Mouse (Mus musculus): ENCODE results near the gene Psmb10. TPM values are rescaled to one million over a fixed set of nuclear protein-coding genes. Genes with fewer than 3 reads are reported as not detected.

Psmb10 gene
- polyA plus RNA-seq, 1 experiment from 2014 or later: 25.8 TPM

DNA sequence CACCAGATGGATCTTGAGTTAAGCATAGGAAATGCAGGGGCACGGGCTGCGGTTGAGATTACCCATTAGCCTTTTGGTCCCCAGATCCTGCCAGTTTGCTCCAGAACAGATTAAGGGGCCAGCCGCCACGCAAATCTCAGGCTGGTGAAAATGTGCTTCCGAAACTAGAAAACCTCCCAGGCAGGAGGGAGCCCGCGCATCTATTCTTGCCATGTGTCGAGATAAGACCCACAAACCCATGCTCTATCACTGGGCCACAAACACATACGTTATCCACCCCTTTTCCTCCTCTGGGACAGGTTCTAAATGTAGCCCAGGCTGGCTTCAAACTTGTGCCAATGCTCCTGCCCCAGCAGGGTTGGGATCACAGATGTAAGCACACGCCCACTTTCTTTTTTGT lies 23.3 kb upstream of the Psmb10 start:
- Histone ChIP-seq H3K9me3 (no peaks in the 10 kb centered on the region), H3K9ac (replicated peaks) (no peak overlapping the region), H3K4me2 (replicated peaks) (no peak overlapping the region), H3K4me1 (peaks cover 9% of the 10 kb centered on the region; the same call in 1 of the 2 replicates), H3K27ac (replicated peaks) (no peak overlapping the region), H3K4me3 (no peak overlapping the region), H3K27me3 (peaks cover 27% of the 10 kb centered on the region), H3K36me3 (no peaks in the 10 kb centered on the region)
- no peak for ATAC-seq (ENCODE audit: low FRiP score, low read depth)
- WGBS: 85% methylated on average over 10 of the region's 10 CpGs

DNA sequence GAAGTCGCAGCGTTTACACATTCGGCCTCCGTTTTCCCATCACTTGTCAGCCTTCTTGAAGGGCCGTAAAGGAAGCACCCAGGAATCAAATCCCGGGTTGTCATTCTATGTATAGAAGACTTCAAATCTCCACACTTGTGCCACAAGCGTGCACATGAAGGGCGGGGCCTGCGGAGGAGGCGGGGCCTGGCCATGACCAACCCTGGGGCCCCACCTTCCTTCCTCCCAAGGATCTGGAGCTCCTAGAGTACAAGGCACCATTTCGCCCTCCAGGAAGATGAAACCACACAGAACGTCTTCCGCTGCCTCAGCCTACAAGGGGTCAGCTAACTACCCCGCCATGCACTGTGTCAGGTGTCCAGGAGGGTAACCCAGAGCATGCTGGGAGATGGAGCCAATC lies 22.9 kb upstream of the Psmb10 start:
- Histone ChIP-seq H3K4me1 (peaks cover 9% of the 10 kb centered on the region; the same call in 1 of the 2 replicates), H3K9me3 (no peaks in the 10 kb centered on the region), H3K4me3 (no peak overlapping the region), H3K4me2 (replicated peaks) (no peak overlapping the region), H3K9ac (replicated peaks) (no peak overlapping the region), H3K27me3 (peaks cover 23% of the 10 kb centered on the region), H3K27ac (replicated peaks) (no peak overlapping the region), H3K36me3 (no peaks in the 10 kb centered on the region)
- 78% methylated on average over 14 of the region's 14 CpGs for WGBS
- no peak for ATAC-seq (ENCODE audit: low FRiP score, low read depth)

DNA sequence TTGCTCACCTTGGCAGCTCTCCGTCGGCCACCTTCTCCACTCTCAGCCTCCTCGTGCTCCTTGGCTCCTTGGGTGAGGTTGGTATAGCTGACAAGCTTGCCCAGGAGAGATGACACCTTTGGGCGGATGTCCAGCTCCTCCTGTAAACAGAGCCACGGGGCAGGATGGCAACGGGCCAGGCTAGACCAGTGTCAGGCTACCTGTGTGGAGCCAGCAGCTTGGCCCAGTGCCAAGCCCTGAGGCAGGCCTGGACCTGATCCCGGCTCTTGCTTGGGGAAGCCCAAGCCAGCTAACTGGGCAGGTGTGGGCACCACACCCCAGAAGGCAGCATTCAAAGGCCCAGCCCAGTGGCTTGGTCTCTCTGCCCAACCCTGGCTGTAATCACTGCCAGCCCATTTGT lies 21.1 kb upstream of the Psmb10 start:
- Histone ChIP-seq H3K9me3 (no peaks in the 10 kb centered on the region), H3K36me3 (no peaks in the 10 kb centered on the region), H3K27ac (replicated peaks) (no peak overlapping the region), H3K4me3 (no peak overlapping the region), H3K9ac (replicated peaks) (no peak overlapping the region), H3K4me1 (no peaks in the 10 kb centered on the region), H3K4me2 (replicated peaks) (no peak overlapping the region), H3K27me3 (peaks cover 5% of the 10 kb centered on the region)
- no peak for ATAC-seq (ENCODE audit: low FRiP score, low read depth)
- 84% methylated on average over 7 of the region's 7 CpGs for WGBS

DNA sequence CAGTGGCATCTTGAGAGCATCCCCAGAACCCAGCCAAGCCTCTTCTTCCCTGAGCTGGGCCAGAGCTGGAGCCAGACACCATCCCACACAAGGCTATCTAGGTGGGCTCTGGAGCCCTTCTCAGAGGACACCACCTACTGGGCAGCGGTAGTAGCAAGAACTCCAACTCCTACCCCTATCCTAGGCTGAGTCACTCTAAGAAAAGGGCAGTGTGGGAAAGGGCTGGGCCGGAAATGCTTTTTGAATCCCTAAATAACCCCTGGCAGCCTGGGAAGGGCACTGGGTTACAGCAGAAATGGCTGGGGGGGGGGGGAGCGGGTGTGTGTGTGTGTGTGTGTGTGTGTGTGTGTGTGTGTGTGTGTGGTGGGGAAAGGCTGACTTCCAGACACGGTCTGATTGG lies 19.6 kb upstream of the Psmb10 start:
- 78% methylated on average over 2 of the region's 4 CpGs for WGBS
- Histone ChIP-seq H3K27me3 (no peaks in the 10 kb centered on the region), H3K9me3 (no peaks in the 10 kb centered on the region), H3K4me2 (replicated peaks) (no peak overlapping the region), H3K36me3 (no peaks in the 10 kb centered on the region), H3K9ac (replicated peaks) (no peak overlapping the region), H3K4me3 (no peak overlapping the region), H3K4me1 (no peaks in the 10 kb centered on the region), H3K27ac (replicated peaks) (no peak overlapping the region)
- no peak for ATAC-seq (ENCODE audit: low FRiP score, low read depth)

DNA sequence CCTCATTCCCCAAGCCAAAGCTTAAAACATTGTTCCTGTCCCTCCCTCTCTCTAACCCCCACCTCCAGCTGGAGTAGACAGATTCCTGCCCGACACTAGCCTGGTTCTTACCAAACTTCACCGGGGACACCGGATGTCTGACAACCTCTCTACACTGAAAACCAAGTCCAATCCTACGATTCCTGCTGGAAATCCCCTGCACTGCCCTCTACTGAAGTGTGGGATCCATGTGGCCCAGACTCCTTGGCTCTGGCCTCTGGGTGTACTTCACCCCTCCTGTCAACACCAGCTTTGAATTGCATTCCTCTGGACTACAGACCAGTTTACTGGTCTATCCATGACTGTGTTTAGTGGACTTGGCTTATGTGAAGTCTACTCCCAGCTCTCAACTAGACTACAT lies 18.3 kb upstream of the Psmb10 start:
- H3K9ac ChIP-seq (replicated peaks): no peak overlapping the region
- H3K36me3 ChIP-seq: no peaks in the 10 kb centered on the region
- H3K27me3 ChIP-seq: no peaks in the 10 kb centered on the region
- no peak overlapping the region for H3K27ac ChIP-seq (replicated peaks)
- H3K4me3 ChIP-seq: no peak overlapping the region
- no peak overlapping the region for H3K4me2 ChIP-seq (replicated peaks)
- no peaks in the 10 kb centered on the region for H3K9me3 ChIP-seq
- no peak for ATAC-seq (ENCODE audit: low FRiP score, low read depth)
- WGBS: 93% methylated on average over 4 of the region's 4 CpGs
- H3K4me1 ChIP-seq: no peaks in the 10 kb centered on the region

DNA sequence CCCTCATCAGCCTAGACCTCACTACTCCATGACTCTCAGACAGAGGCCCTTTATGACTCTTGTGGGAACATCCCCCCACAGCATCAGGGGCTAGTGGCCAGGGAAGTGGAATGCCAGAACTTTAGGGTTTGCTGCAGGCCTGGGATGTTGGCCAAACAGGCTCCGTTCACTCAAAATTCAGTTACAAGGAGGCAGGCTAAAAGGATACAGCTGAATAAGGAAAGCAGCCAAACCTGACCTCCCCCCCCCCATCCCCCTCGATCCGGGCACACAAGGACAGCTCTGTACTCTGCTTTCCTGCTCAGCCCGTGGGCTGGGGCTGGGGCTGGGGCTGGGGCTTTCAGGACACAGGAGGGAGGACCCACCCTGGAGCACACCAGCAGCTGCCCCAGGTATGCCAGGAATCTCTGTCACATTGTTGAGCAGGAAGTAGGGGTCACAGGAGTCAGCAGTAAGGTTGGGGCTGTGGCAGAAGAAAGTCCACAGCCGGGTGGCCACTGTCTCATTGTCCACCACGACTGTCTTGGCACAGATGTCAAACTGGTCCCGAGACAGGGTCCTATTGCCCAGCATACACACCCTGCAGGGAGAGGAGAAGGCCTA lies 12.9 kb upstream of the Psmb10 start:
- WGBS: 77% methylated on average over 7 of the region's 7 CpGs
- H3K4me3 ChIP-seq: no peak overlapping the region
- no peak for ATAC-seq (ENCODE audit: low FRiP score, low read depth)
- H3K4me1 ChIP-seq: no peaks in the 10 kb centered on the region
- H3K36me3 ChIP-seq: no peaks in the 10 kb centered on the region
- no peaks in the 10 kb centered on the region for H3K9me3 ChIP-seq
- H3K27ac ChIP-seq (replicated peaks): no peak overlapping the region
- H3K27me3 ChIP-seq: no peaks in the 10 kb centered on the region
- no peak overlapping the region for H3K9ac ChIP-seq (replicated peaks)
- no peak overlapping the region for H3K4me2 ChIP-seq (replicated peaks)

DNA sequence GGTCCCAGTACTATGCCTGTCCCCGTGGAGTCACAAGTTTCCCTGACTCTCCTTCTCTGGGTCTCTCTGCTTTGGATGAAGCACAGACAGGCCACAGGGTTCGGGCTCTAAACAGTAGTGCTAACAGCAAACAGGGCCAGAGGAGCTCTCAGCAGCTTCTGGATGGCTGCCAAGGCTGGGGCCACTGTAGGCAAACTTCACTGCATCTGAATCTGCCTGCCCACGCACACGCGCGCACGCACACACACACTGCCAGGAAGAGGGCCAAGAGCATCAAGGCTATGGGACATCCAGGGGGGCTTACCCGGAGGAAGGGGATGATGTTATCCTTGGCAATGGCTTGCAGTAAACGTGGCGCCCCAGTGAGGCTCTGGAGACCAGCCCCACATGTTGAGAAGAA lies 11.1 kb upstream of the Psmb10 start:
- no peak overlapping the region for H3K9ac ChIP-seq (replicated peaks)
- 90% methylated on average over 10 of the region's 10 CpGs for WGBS
- H3K27me3 ChIP-seq: no peaks in the 10 kb centered on the region
- H3K4me1 ChIP-seq: no peaks in the 10 kb centered on the region
- H3K4me2 ChIP-seq (replicated peaks): no peak overlapping the region
- 0 out of 2 replicates have a peak, but pooled peaks cover 5% of the 10 kb centered on the region for H3K36me3 ChIP-seq
- no peak overlapping the region for H3K4me3 ChIP-seq
- H3K27ac ChIP-seq (replicated peaks): no peak overlapping the region
- ATAC-seq (ENCODE audit: low FRiP score, low read depth): no peak
- H3K9me3 ChIP-seq: no peaks in the 10 kb centered on the region

DNA sequence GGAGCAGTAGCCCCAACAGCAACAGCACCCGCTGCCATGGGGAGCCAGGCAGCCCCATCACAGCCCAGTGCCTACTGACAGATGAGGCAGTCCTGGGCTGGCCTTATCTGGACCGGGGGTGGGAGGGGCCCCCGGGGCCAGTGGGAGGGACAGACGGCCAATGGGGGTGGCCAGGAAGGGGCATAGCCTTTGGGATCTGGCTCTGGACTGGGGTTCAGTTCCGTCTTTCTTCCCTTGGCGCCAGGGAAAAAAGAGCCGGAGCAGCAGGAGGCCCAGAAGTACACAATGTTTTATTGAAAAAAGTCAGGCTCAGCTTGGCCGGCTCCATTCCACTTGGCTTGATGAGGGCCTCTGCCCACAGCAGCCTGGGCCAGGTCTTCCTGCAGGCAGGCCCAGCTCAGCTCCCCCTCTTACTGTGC lies 5.1 kb upstream of the Psmb10 start, which contains the start of gene Lcat:
Gene Lcat (minus strand): TSS at position 62 of the 419 bp plus-strand sequence.
- Histone ChIP-seq H3K4me3 (no peak within 1 kb of the TSS), H3K9me3 (no peaks in the 10 kb centered on the region), H3K4me2 (replicated peaks) (no peak within 1 kb of the TSS), H3K27me3 (no peaks in the 10 kb centered on the region), H3K9ac (replicated peaks) (no peak within 1 kb of the TSS), H3K27ac (replicated peaks) (no peak within 1 kb of the TSS), H3K4me1 (peaks cover under 1% of the 10 kb centered on the region; the same call in 1 of the 2 replicates), H3K36me3 (0 out of 2 replicates have a peak, but pooled peaks cover 10% of the 10 kb centered on the region)
- no peak for ATAC-seq (ENCODE audit: low FRiP score, low read depth)
- WGBS: 72% methylated on average over 8 of the region's 8 CpGs

DNA sequence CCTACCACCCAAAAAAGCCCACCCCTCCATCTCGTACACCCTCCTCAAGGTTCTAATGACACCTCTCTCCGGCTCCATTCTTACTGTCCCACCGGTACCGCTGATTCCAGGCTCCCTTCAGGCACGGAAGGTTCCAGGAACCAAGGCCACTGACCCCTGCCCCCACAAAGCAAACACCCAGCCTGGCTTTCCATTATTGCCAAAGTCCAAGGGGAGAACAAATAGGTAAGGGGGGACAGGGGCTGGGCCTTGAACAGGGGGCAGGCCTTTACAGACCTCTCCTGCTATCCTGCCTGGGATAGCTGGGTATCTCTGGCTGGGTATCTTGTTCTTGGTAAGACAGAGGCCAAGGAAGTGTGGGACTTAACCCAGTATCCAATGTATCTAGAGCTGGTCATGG lies 4.3 kb upstream of the Psmb10 start:
- H3K4me3 ChIP-seq: no peak overlapping the region
- no peaks in the 10 kb centered on the region for H3K27me3 ChIP-seq
- H3K9me3 ChIP-seq: no peaks in the 10 kb centered on the region
- WGBS: 98% methylated on average over 5 of the region's 5 CpGs
- ATAC-seq (ENCODE audit: low FRiP score, low read depth): no peak
- no peak overlapping the region for H3K4me2 ChIP-seq (replicated peaks)
- H3K27ac ChIP-seq (replicated peaks): no peak overlapping the region
- H3K9ac ChIP-seq (replicated peaks): no peak overlapping the region
- 0 out of 2 replicates have a peak, but pooled peaks cover 10% of the 10 kb centered on the region for H3K36me3 ChIP-seq
- H3K4me1 ChIP-seq: peaks cover 6% of the 10 kb centered on the region

DNA sequence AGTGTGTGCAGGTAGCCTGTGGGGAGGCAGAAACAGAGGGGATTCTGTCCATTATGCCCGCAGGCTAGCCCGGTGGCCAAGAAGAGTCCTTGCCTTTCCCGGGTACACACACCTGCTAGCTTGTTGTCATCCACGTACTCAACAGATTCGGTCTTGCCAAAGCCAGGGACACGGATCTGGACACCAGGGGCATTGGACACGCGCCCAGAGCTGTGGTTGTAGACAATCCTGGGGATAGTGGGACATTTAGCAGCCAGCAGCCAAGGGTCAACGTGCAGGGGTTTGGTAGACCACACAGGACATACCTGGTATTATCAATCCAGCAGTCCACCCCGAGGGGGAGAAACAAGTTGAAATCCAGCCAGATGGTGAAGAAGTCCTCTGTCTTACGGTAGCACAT lies 3.8 kb upstream of the Psmb10 start:
- H3K36me3 ChIP-seq: 0 out of 2 replicates have a peak, but pooled peaks cover 10% of the 10 kb centered on the region
- peaks cover 6% of the 10 kb centered on the region for H3K4me1 ChIP-seq
- no peak for ATAC-seq (ENCODE audit: low FRiP score, low read depth)
- no peak overlapping the region for H3K27ac ChIP-seq (replicated peaks)
- no peaks in the 10 kb centered on the region for H3K27me3 ChIP-seq
- H3K4me2 ChIP-seq (replicated peaks): no peak overlapping the region
- H3K9me3 ChIP-seq: no peaks in the 10 kb centered on the region
- WGBS: 96% methylated on average over 11 of the region's 11 CpGs
- no peak overlapping the region for H3K4me3 ChIP-seq
- no peak overlapping the region for H3K9ac ChIP-seq (replicated peaks)

DNA sequence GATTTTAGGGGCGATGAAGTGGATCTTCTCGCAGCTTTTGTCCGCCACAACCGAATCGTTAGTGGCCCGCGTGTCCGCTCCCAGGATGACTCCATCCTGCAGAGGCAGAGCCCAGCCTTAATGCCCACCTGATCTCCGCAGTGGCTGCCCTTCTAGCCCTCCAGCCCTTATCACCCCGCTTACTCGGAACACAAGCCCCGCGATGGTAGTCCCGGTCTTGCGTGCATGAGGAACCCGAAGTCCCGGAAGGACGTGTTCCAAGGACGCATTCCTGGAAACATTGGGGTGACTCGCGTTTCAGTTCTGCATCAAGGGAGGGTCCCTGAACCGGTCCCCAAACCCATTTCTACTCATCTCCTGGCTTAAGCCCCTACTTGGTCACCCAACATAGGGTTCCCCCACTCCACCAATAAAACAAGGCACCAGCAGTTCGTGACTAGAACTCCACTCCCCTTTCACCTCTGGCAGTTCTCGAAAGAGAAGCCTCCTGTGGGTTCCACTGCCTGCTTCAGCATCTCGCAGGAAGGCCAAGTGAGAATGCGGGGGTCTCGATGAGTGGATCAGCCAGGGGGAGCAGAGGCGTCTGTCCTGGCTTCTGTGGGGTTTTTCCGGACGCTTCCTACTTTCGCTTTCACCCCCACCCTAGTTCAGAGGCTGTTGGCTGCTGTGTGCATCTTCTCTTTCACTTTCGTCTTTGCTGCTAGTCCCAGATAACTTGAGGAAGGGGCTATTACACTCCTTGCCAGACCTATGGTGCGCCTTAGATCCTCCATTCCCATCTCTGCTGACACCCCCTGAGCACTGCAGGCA lies 543 bp downstream of the Psmb10 start:
- Histone ChIP-seq H3K4me2 (replicated peaks) (peak overlapping the region; percentile 87), H3K36me3 (no peaks in the 10 kb centered on the region), H3K27me3 (no peaks in the 10 kb centered on the region), H3K9me3 (no peaks in the 10 kb centered on the region), H3K9ac (replicated peaks) (peak overlapping the region; percentile 77), H3K4me3 (peak overlapping the region; percentile 59), H3K4me1 (peaks cover 16% of the 10 kb centered on the region), H3K27ac (replicated peaks) (peak overlapping the region; percentile 78)
- peak; percentile 31; the same call in 1 of the 2 replicates for ATAC-seq (ENCODE audit: low FRiP score, low read depth)
- 3% methylated on average over 33 of the region's 33 CpGs for WGBS

DNA sequence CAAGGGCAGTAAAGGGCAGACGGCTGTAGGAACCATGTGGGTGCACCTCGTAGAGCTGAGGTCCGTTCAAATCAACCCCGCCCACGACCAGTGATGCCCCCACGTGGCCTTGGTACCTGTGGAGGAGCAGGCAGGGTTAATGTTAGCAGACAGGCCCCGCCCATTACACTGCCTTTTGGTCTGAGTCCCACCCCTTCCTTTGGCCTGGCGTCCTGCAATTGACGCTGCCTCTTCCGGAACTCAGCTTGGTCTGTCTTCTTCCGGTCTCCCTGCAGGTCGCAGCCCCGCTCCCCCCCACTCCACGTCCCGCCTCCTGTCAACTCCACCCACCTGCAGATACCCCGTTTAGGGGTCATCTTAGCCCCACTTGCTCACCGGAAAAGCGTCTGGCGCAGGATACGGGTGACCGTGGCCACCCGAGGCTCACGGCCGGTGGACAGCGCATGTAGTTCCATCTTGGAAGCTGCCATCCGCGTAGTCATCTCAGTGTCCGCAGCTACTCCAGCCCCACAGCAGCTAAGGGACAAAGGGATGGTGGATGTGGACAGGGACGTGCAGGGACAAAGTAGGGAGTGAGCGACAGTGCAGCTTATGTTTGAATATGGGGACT lies 1.3 kb downstream of the Psmb10 start:
- H3K4me1 ChIP-seq: peaks cover 16% of the 10 kb centered on the region
- H3K9me3 ChIP-seq: no peaks in the 10 kb centered on the region
- ATAC-seq (ENCODE audit: low FRiP score, low read depth): peak; percentile 93
- peak overlapping the region; percentile 59 for H3K4me3 ChIP-seq
- H3K27ac ChIP-seq (replicated peaks): peak overlapping the region; percentile 78
- WGBS: 0% methylated on average over 30 of the region's 30 CpGs
- no peaks in the 10 kb centered on the region; the same call in 1 of the 2 replicates for H3K36me3 ChIP-seq
- no peaks in the 10 kb centered on the region for H3K27me3 ChIP-seq
- H3K9ac ChIP-seq (replicated peaks): peak overlapping the region; percentile 77
- H3K4me2 ChIP-seq (replicated peaks): peak overlapping the region; percentile 87
